Mouse (Mus musculus) B cell, adult 2 months (primary cell): ENCODE measurements around the gene Hbb-bs.
A peak's percentile ranks its signal among the peaks of the same experiment; 100 is the strongest.
"Not testable (repeated sequence)": the region's sequence is repeated elsewhere in the genome, so short reads cannot be mapped to it uniquely, and the experiment has no call there.

Experiments
- DNase-seq, 2 experiments: peaks; one replicate each; pipeline ENCODE4 v3.0.0; 2022

Hbb-bs gene

DNA sequence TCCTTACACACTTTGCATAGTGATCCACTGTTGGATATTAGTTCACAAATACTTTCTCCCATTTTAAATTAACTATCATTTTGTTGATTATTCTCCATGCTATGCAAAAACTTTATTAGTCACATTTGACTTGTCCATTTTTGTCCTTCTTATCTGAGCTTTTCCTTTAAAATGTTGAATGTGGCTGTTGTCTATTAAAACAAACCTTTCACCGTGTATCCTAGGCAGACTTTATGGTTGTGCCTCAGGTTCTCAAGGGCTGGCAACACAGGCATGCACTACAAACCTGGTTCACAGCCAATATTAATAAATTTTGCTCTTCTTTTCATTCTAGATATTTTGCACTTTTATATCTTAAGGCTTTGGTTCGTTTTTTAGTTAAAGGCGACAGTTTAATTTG is 17.1 kb downstream of the Hbb-bs start:
- no peak for DNase-seq

DNA sequence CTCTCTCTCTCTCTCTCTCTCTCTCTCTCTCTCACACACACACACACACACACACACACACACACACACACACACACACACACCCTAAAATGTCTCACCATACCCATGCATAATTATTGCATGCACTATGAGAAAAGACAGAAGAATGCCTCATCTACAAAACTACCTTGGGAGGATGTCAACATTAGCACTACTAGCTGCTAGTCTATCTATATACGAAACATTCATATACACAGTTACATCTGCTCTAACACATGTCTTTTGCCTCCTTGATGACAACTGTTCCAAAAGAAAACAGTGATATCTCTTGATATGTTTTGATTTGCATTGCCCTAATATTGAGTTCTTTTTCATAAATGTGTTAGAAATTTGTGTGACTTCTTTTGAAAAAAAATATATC is 17.6 kb downstream of the Hbb-bs start:
- no peak for DNase-seq

DNA sequence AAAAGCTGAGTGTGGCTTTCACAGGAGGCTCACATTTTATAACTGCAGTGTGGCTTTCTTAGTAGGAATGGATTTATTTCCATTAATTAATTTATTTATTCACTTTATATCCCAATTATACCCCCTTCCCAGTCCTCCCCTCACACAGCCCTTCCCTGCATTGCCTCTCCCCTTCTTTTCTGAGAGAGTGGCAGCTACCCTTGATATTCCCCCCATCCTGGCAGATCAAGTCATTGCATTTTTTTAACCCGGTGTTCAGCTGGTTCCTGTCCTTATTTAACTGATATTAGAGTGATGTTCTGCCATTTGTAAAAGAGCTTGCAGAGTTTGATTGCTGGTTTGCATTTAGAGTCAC is 18.1 kb downstream of the Hbb-bs start:
- no peak for DNase-seq

DNA sequence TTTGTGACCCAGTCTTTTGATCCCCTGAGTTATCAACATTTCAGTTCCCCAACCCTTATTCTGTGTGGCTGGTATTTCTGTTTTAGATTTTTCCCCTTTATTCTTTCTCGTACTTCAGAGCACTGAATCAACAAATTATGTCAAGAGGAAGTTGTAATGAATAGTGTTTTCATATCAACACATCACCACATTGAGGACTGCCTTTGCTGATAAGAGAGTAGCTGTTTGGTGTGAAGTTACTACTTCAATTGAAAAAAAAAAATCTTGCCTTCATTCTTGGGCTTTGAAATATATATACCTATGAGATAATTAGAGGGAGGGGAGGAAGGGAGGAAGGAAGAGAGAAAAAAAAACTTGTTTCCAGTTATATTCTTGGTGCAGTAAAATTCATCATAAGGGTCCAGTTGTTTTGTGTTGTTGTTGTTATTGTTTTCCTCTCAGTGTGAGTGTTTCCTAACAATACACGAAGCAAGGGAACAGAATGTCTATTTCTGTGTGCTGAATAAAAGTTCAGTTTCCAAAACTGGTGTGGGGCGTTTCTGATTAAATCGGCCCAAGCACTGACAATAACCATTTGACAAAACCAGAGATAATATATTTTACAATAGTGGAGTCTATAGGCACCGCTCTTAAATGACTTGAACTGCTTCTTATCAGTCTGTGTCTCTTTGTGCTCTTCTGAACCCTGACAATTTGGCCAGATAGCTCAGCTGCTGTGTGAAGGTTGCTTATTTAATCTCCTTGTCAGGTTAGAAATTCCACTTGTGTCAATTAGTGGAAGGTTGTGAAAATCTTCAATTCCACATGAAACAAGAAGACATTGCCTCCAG is 18.7 kb downstream of the Hbb-bs start:
- DNase-seq, result no peak

DNA sequence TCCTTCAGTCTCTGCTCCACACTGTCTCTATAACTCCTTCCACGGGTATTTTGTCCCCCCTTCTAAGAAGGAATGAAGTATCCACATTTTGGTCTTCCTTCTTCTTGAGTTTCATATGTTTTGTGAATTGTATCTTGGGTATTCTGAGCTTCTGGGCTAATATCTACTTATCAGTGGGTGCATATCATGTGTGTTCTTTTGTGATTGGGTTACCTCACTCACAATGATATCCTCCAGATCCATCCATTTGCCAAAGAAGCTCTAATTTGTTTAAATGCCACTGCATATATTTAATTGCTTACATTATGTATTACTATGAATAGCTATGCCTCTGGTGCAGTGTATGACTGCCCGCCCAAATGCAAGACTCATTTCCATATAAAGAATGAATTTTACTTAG is 19.8 kb downstream of the Hbb-bs start:
- not testable (repeated sequence) for DNase-seq

DNA sequence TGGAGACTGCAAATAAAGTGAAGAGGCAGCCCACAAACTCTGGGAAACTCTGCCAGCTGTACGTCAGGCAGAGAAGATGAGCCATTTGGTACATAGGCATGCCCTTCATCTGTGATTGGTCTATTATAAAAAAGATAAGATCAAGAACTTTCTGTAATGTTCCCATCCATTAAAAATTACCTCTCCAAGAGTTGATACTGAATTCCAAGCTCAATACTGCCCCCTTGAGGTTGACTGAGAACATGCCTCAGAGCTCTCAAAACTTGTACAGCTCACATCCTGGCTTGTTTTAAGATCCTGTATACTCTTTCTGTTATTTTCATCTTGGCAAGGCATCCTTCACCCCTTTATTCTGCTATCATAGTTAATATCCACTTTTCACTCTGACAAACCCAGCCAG is 21.0 kb downstream of the Hbb-bs start:
- DNase-seq, result peak; percentile 28 to 32

DNA sequence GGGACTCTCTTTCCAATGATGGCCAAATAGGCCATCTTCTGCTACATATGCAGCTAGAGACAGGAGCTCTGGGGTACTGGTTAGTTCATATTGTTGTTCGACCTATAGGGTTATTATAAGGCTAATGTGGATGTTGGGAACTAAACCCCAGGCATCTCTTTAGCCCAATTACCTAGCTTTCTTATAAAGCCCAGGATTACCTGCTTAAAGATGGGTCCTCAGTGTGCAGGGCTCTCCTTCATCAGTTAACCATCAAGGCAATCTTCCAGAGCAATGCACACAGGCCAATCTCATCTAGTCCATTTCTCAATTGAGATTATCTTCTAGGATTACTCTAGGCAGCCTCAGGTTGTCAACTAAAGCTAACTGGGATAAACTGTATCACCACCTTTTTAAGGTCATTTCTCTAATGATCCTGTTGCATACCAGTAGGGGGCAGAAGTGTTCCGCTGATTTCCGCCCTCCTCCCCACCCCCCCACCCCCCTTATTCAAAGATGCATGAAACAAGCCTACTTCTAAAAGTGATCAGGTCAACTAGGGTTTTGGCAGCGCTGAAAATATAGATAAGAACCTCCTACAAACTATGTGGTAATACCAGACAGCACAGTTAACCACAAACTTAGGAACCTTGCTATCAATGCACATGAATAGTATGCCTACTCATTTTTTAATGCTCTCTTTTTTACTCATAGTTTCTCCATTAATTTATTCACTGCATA is 35.1 kb downstream of the Hbb-bs start:
- DNase-seq, result peak; percentile 34 to 36

DNA sequence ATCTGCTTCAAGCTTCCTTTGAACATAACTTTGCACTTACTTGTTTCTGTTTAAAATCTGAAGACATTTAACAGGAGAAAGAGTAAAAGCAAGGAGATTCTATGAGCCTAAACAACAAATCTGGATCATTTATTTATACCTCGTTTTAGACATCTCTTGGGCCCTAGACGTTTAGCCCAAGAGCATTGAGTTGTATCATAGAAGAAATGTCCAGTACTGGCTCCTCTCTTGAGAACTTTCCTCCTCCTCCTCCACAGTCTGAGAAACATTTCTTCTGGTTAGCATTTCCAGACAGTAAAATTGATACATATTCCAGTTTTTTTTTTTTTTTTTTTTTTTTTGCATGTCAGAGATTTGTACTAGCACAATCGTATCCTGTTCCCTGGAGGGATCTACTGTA is 36.2 kb downstream of the Hbb-bs start, which contains the start of gene Olfr67:
TSS of gene Olfr67 (minus strand) at position 101 of the 400 bp plus-strand sequence.
- no peak for DNase-seq

DNA sequence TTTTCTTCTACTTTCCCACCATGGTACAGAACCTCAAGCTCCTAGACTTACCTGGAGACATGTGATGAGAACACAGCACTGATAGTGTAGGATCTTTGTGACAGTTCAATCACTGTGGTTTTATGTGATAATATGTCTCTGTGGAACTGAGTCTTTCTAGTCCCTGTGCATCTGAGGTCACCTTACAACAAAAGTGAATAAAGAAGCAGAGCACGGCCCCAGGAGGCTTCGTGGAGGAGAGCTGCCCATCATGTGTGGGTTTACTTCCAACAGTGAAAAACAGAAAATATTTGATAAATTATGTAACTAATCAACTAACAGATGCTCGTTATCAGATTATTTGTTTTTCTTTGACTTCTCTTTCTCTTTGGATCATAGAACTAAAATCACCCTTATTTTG is 48.3 kb downstream of the Hbb-bs start, which contains the start of gene Olfr68:
TSS of gene Olfr68 (minus strand) at position 101 of the 400 bp plus-strand sequence.
- DNase-seq, result no peak

DNA sequence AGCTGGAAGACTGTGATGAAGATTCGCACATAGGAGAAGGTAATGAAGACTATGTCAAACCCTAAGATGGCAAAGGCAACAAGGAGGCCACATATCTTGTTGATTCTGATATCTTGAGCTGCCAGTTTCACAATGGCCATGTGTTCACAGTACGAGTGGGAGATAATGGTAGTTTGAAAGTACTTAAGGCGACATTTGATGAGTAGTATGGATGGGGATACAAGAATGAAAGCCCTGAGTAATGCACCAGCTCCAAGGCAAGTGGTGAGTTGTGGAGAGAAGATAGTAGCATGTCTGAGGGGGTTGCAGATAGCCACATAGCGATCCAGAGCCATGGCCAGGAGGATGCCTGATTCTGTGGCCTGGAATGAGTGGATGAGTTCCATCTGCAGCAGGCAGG is 50.2 kb downstream of the Hbb-bs start:
- not testable (repeated sequence) for DNase-seq
